Mouse (Mus musculus) embryonic facial prominence, embryonic 11.5 days (tissue): ENCODE measurements around the gene Shank2. TPM values are rescaled to one million over a fixed set of nuclear protein-coding genes. Genes with fewer than 3 reads are reported as not detected.

ENCODE experiments used
- ATAC-seq: fragments of 200-750 bp; cut with Nextera tagmentation; replicated peaks from 2 replicates; pipeline ENCODE4 v1.8.0; 2017; ENCODE audit warnings: low read depth; ENCODE audit not compliant: insufficient number of reproducible peaks, low FRiP score, low TSS enrichment
- DNase-seq: peaks from one replicate; pipeline ENCODE4 v3.0.0-alpha.2; 2015; ENCODE audit warnings: low spot score
- H3K27ac ChIP-seq: fragments of 300-500 bp; sonication (generic); replicated peaks from 2 replicates; pipeline ENCODE4 v1.5.1; 2014; ENCODE audit warnings: mild to moderate bottlenecking, low read depth, low read length, control low read depth
- H3K27me3 ChIP-seq: fragments of 300-500 bp; sonication (generic); 2 replicates; pipeline ENCODE4 v1.6.1; 2014; ENCODE audit warnings: mild to moderate bottlenecking, low read length, moderate library complexity, mixed read lengths; ENCODE audit not compliant: control insufficient read depth, insufficient read depth
- H3K36me3 ChIP-seq: fragments of 300-500 bp; sonication (generic); replicated peaks from 2 replicates; pipeline ENCODE4 v1.6.1; 2014; ENCODE audit warnings: low read depth, mild to moderate bottlenecking, low read length, moderate library complexity, mixed read lengths; ENCODE audit not compliant: control insufficient read depth, insufficient read depth
- H3K4me1 ChIP-seq: fragments of 300-500 bp; sonication (generic); 2 replicates; pipeline ENCODE4 v1.6.1; 2014; ENCODE audit warnings: low read length, mixed read lengths; ENCODE audit not compliant: control insufficient read depth, insufficient read depth
- H3K4me2 ChIP-seq: fragments of 300-500 bp; sonication (generic); 2 replicates; pipeline ENCODE4 v1.6.1; 2014; ENCODE audit warnings: low read depth, mild to moderate bottlenecking, control low read depth, low read length, moderate library complexity
- H3K4me3 ChIP-seq: fragments of 300-500 bp; sonication (generic); 2 replicates; pipeline ENCODE4 v1.5.1; 2014; ENCODE audit warnings: low read depth, low read length, control low read depth
- H3K9ac ChIP-seq: fragments of 300-500 bp; sonication (generic); replicated peaks from 2 replicates; pipeline ENCODE4 v1.6.1; 2014; ENCODE audit warnings: mild to moderate bottlenecking, control low read depth, low read length
- H3K9me3 ChIP-seq: fragments of 300-500 bp; sonication (generic); replicated peaks from 2 replicates; pipeline ENCODE4 v1.6.1; 2016; ENCODE audit warnings: mild to moderate bottlenecking, low read length, inconsistent platforms, mixed read lengths; ENCODE audit not compliant: control insufficient read depth
- WGBS: fragments of 180-500 bp; shearing (Covaris S2); extraction: QIAGEN DNeasy Blood & Tissue Kit; methylation state at CpG from one replicate; pipeline ENCODE4 v1.1.7; 2014; 5-methylcytosine and 5-hydroxymethylcytosine counted together
- polyA plus RNA-seq: library from polyadenylated mRNA; unstranded; fragments of >200 nt; fragmentation: Nextera tagmentation; extraction: Ambion mirVana; gene quantifications from 2 replicates; pipeline ENCODE4 v1.2.1, GENCODE M21; 2014

Gene Shank2
- polyA plus RNA-seq, 1 experiment from 2014 or later = 1.3 TPM

GRCm38 (mm10) chr7:144236802-144237201 lies 235.1 kb downstream of the Shank2 start:
- Histone ChIP-seq H3K27me3 (no peaks in the 10 kb centered on the region), H3K9me3 (no peaks in the 10 kb centered on the region), H3K9ac (no peak overlapping the region), H3K4me2 (no peak overlapping the region), H3K27ac (no peak overlapping the region), H3K4me3 (no peak overlapping the region), H3K4me1 (peaks cover 5% of the 10 kb centered on the region; the same call in 1 of the 2 replicates), H3K36me3 (no peaks in the 10 kb centered on the region)
- 75% methylated on average over 13 of the region's 13 CpGs for WGBS
- no peak for ATAC-seq
- DNase-seq = no peak

GRCm38 (mm10) chr7:144238409-144238808 lies 236.7 kb downstream of the Shank2 start:
- Histone ChIP-seq H3K27ac (no peak overlapping the region), H3K4me3 (no peak overlapping the region; the same call in 1 of the 2 replicates), H3K27me3 (no peaks in the 10 kb centered on the region), H3K9ac (no peak overlapping the region; the same call in 1 of the 2 replicates), H3K9me3 (no peaks in the 10 kb centered on the region), H3K36me3 (no peaks in the 10 kb centered on the region), H3K4me1 (peaks cover 5% of the 10 kb centered on the region; the same call in 1 of the 2 replicates), H3K4me2 (no peak overlapping the region)
- 32% methylated on average over 12 of the region's 12 CpGs for WGBS
- ATAC-seq (no peak), DNase-seq (peak; percentile 84)

GRCm38 (mm10) chr7:144238992-144239391 lies 237.3 kb downstream of the Shank2 start:
- H3K9me3 ChIP-seq = no peaks in the 10 kb centered on the region
- WGBS = 49% methylated on average over 12 of the region's 12 CpGs
- no peaks in the 10 kb centered on the region for H3K36me3 ChIP-seq
- peak overlapping the region; percentile 39 for H3K9ac ChIP-seq
- H3K27ac ChIP-seq = no peak overlapping the region
- H3K27me3 ChIP-seq = no peaks in the 10 kb centered on the region
- ATAC-seq (no peak), DNase-seq (no peak)
- H3K4me1 ChIP-seq = peaks cover 5% of the 10 kb centered on the region; the same call in 1 of the 2 replicates
- no peak overlapping the region; the same call in 1 of the 2 replicates for H3K4me2 ChIP-seq
- peak overlapping the region; percentile 8; the same call in 1 of the 2 replicates for H3K4me3 ChIP-seq

GRCm38 (mm10) chr7:144239571-144240370 lies 238.0 kb downstream of the Shank2 start:
- Histone ChIP-seq H3K9me3 (no peaks in the 10 kb centered on the region), H3K4me3 (no peak overlapping the region), H3K36me3 (no peaks in the 10 kb centered on the region), H3K27me3 (no peaks in the 10 kb centered on the region), H3K27ac (no peak overlapping the region), H3K9ac (peak overlapping the region; percentile 39), H3K4me2 (peak overlapping the region; percentile 13), H3K4me1 (peaks cover 5% of the 10 kb centered on the region; the same call in 1 of the 2 replicates)
- ATAC-seq = no peak; the same call in 1 of the 2 replicates
- DNase-seq = no peak
- 43% methylated on average over 6 of the region's 6 CpGs for whole genome bisulfite sequencing

- Histone ChIP-seq H3K27me3 (no peaks in the 10 kb centered on the region), H3K4me1 (peaks cover 5% of the 10 kb centered on the region; the same call in 1 of the 2 replicates), H3K9me3 (no peaks in the 10 kb centered on the region), H3K36me3 (no peaks in the 10 kb centered on the region), H3K4me2 (no peak overlapping the region), H3K4me3 (no peak overlapping the region), H3K9ac (no peak overlapping the region), H3K27ac (no peak overlapping the region)
- DNase-seq = no peak
- WGBS = 64% methylated on average over 4 of the region's 4 CpGs
- no peak for ATAC-seq
Observed at GRCm38 (mm10) chr7:144240736-144241343, 239.1 kb downstream of the Shank2 start.

GRCm38 (mm10) chr7:144244203-144244602 lies 242.5 kb downstream of the Shank2 start:
- Histone ChIP-seq H3K9ac (no peak overlapping the region), H3K9me3 (no peaks in the 10 kb centered on the region), H3K27me3 (no peaks in the 10 kb centered on the region), H3K4me3 (no peak overlapping the region), H3K27ac (no peak overlapping the region), H3K36me3 (no peaks in the 10 kb centered on the region), H3K4me2 (no peak overlapping the region), H3K4me1 (peaks cover 5% of the 10 kb centered on the region; the same call in 1 of the 2 replicates)
- no peak for DNase-seq
- no peak for ATAC-seq
- 81% methylated on average over 6 of the region's 6 CpGs for WGBS

- H3K9me3 ChIP-seq = no peaks in the 10 kb centered on the region
- H3K27ac ChIP-seq = no peak overlapping the region
- WGBS = 87% methylated on average over 3 of the region's 3 CpGs
- no peaks in the 10 kb centered on the region for H3K36me3 ChIP-seq
- no peak overlapping the region for H3K9ac ChIP-seq
- ATAC-seq = no peak
- no peak for DNase-seq
- no peak overlapping the region for H3K4me2 ChIP-seq
- no peak overlapping the region for H3K4me3 ChIP-seq
- no peaks in the 10 kb centered on the region for H3K27me3 ChIP-seq
- no peaks in the 10 kb centered on the region for H3K4me1 ChIP-seq
Observed at GRCm38 (mm10) chr7:144246271-144246670, 244.5 kb downstream of the Shank2 start.
